Mouse (Mus musculus): ENCODE results near the gene Tpm3-rs7.
"Not testable (repeated sequence)": the region's sequence is repeated elsewhere in the genome, so short reads cannot be mapped to it uniquely, and the experiment has no call there.

Gene Tpm3-rs7

GRCm38 (mm10) chr14:113314499-113314898 is at the start of gene Tpm3-rs7:
TSS of gene Tpm3-rs7 (plus strand) at chr14:113314608.
- ATAC-seq (ENCODE audit: insufficient number of reproducible peaks, low FRiP score, low TSS enrichment) = not testable (repeated sequence)

GRCm38 (mm10) chr14:113317023-113317422 is 2.6 kb downstream of the Tpm3-rs7 start:
- ATAC-seq (ENCODE audit: insufficient number of reproducible peaks, low FRiP score, low TSS enrichment) = no peak

- ATAC-seq (ENCODE audit: insufficient number of reproducible peaks, low FRiP score, low TSS enrichment) = peak; percentile 98
These were observed 49.0 kb downstream of the Tpm3-rs7 start for GRCm38 (mm10) chr14:113363361-113363760.
